Mouse (Mus musculus) liver, embryonic 12.5 days (tissue): ENCODE results near the gene Tex19.1. TPM values are rescaled to one million over a fixed set of nuclear protein-coding genes. Genes with fewer than 3 reads are reported as not detected.

Experiments used
- ATAC-seq: fragments of 200-750 bp; cut with Nextera tagmentation; 2 replicates; pipeline ENCODE4 v1.8.0; 2017; ENCODE audit warnings: moderate number of reproducible peaks, mild to moderate bottlenecking, moderate library complexity
- H3K27ac ChIP-seq: fragments of 300-500 bp; sonication (generic); 2 replicates; pipeline ENCODE4 v1.5.1; 2016; ENCODE audit warnings: mild to moderate bottlenecking
- H3K27me3 ChIP-seq: fragments of 300-500 bp; sonication (generic); replicated peaks from 2 replicates; pipeline ENCODE4 v1.6.1; 2016; ENCODE audit warnings: mild to moderate bottlenecking, moderate library complexity
- H3K36me3 ChIP-seq: fragments of 300-500 bp; sonication (generic); 2 replicates; pipeline ENCODE4 v1.6.1; 2016; ENCODE audit warnings: mild to moderate bottlenecking, moderate library complexity
- H3K4me1 ChIP-seq: fragments of 300-500 bp; sonication (generic); 2 replicates; pipeline ENCODE4 v1.6.1; 2016
- H3K4me2 ChIP-seq: fragments of 300-500 bp; sonication (generic); 2 replicates; pipeline ENCODE4 v1.6.1; 2016; ENCODE audit warnings: mild to moderate bottlenecking, moderate library complexity
- H3K4me3 ChIP-seq: fragments of 300-500 bp; sonication (generic); 2 replicates; pipeline ENCODE4 v1.5.1; 2016; ENCODE audit warnings: mild to moderate bottlenecking, moderate library complexity
- H3K9ac ChIP-seq: fragments of 300-500 bp; sonication (generic); 2 replicates; pipeline ENCODE4 v1.6.1; 2016; ENCODE audit warnings: mild to moderate bottlenecking, moderate library complexity
- H3K9me3 ChIP-seq: fragments of 300-500 bp; sonication (generic); replicated peaks from 2 replicates; pipeline ENCODE4 v1.6.1; 2016; ENCODE audit warnings: mild to moderate bottlenecking, moderate library complexity
- WGBS: fragments of 180-500 bp; shearing (Covaris S2); methylation state at CpG from one replicate; pipeline ENCODE4 v1.1.7; 2016; ENCODE audit not compliant: insufficient replicate concordance; 5-methylcytosine and 5-hydroxymethylcytosine counted together
- polyA plus RNA-seq: library from polyadenylated mRNA; unstranded; fragments of >200 nt; fragmentation: Nextera tagmentation; extraction: Ambion mirVana; gene quantifications from 2 replicates; pipeline ENCODE4 v1.2.1, GENCODE M21; 2016

The Tex19.1 gene
- polyA plus RNA-seq, 1 experiment from 2014 or later: 0.44 TPM

DNA sequence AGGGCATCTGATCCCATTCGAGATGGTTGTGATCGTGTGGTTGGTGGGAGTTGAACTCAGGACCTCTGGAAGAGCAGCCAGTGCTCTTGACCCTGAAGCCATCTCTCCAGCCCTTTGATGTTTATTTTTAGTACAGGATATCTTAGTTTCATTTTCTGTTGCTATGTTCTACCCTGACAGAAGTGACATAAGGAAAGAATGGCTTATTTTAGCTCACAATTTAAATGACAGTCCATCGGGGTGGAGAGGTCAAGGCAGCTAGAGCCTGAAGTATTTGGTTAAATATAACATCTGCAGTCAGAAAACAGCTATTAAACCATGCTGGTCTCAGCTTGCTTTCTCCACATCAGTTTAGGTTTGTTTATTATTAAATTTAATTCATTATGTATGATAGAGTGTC is 24.8 kb upstream of the Tex19.1 start:
- Histone ChIP-seq H3K9ac (no peak overlapping the region), H3K4me2 (no peak overlapping the region), H3K9me3 (no peaks in the 10 kb centered on the region), H3K27me3 (no peaks in the 10 kb centered on the region), H3K4me1 (peaks cover 28% of the 10 kb centered on the region), H3K27ac (no peak overlapping the region), H3K36me3 (no peaks in the 10 kb centered on the region), H3K4me3 (no peak overlapping the region)
- WGBS: 61% methylated on average over 3 of the region's 3 CpGs
- no peak for ATAC-seq

- ATAC-seq: peak; percentile 30; the same call in 1 of the 2 replicates
- Histone ChIP-seq H3K27me3 (no peaks in the 10 kb centered on the region), H3K9ac (no peak overlapping the region), H3K4me2 (no peak overlapping the region), H3K4me1 (peaks cover 30% of the 10 kb centered on the region), H3K9me3 (no peaks in the 10 kb centered on the region), H3K36me3 (no peaks in the 10 kb centered on the region), H3K27ac (no peak overlapping the region), H3K4me3 (no peak overlapping the region)
- 8% methylated on average over 2 of the region's 2 CpGs for WGBS
These were observed 23.8 kb upstream of the Tex19.1 start for GRCm38 (mm10) chr11:121122024-121122670.

DNA sequence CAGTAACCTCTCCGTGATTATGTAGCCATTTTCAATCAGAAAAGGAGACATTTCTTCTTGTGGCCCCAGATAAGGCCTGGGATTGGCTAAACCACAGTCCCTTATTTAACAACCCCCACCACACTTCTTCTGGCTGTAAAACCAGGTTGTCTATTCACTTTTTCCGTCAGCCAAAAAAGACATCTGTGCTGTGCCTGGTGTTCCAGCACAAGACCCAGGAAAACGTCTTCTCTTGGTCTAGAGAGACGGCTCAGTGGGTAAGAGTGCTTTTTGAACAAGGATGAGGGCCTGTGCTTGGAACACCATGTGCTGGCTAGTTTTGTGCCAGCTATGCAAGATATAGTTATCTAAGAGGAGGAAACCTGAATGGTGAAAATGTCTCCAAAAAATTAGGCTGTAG is 22.5 kb upstream of the Tex19.1 start:
- peaks cover 30% of the 10 kb centered on the region for H3K4me1 ChIP-seq
- 60% methylated on average over 4 of the region's 4 CpGs for WGBS
- no peak for ATAC-seq
- H3K9me3 ChIP-seq: no peaks in the 10 kb centered on the region
- H3K4me3 ChIP-seq: no peak overlapping the region
- H3K4me2 ChIP-seq: no peak overlapping the region
- H3K9ac ChIP-seq: no peak overlapping the region
- H3K27me3 ChIP-seq: 0 out of 2 replicates have a peak, but pooled peaks cover 2% of the 10 kb centered on the region
- H3K27ac ChIP-seq: no peak overlapping the region
- H3K36me3 ChIP-seq: no peaks in the 10 kb centered on the region

- Histone ChIP-seq H3K4me2 (0 out of 2 replicates have a peak overlapping the region, but pooled peaks have one; percentile 13), H3K27me3 (peaks cover 2% of the 10 kb centered on the region; the same call in 1 of the 2 replicates), H3K27ac (no peak overlapping the region), H3K9ac (no peak overlapping the region), H3K36me3 (no peaks in the 10 kb centered on the region), H3K9me3 (no peaks in the 10 kb centered on the region), H3K4me1 (peaks cover 30% of the 10 kb centered on the region), H3K4me3 (no peak overlapping the region)
- no peak for ATAC-seq
- 25% methylated on average over 3 of the region's 3 CpGs for WGBS
These were observed 20.3 kb upstream of the Tex19.1 start for GRCm38 (mm10) chr11:121125522-121126172.

DNA sequence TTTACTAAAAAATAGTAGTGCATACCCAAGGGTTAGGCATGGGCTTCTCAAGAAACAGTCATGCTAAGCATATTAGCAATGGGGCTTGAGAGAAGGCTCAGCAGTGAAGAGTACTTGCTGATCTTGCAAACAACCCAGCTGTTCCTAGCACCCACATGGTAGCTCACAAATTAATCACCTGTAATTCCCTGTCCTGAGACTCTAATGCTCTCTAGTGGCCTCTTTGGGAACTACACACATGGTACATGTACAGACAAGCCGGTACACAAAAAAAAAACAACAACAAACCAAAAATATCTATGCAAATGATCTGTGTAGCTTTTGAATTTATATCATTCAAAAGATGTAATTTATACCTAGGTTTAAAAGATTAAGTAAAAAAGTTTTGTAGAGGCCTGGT is 19.5 kb upstream of the Tex19.1 start:
- Histone ChIP-seq H3K9ac (no peak overlapping the region), H3K27ac (no peak overlapping the region), H3K9me3 (no peaks in the 10 kb centered on the region), H3K4me3 (no peak overlapping the region), H3K4me2 (no peak overlapping the region), H3K4me1 (peaks cover 25% of the 10 kb centered on the region), H3K36me3 (no peaks in the 10 kb centered on the region), H3K27me3 (peaks cover 2% of the 10 kb centered on the region; the same call in 1 of the 2 replicates)
- 57% methylated on average over 1 of the region's 1 CpGs for WGBS
- ATAC-seq: no peak

- Histone ChIP-seq H3K4me3 (no peak overlapping the region), H3K27ac (no peak overlapping the region), H3K4me2 (no peak overlapping the region), H3K9me3 (no peaks in the 10 kb centered on the region), H3K9ac (no peak overlapping the region), H3K36me3 (no peaks in the 10 kb centered on the region), H3K27me3 (peaks cover 2% of the 10 kb centered on the region; the same call in 1 of the 2 replicates), H3K4me1 (peaks cover 14% of the 10 kb centered on the region)
- no peak for ATAC-seq
- WGBS: 65% methylated on average over 3 of the region's 3 CpGs
These were observed 18.5 kb upstream of the Tex19.1 start for GRCm38 (mm10) chr11:121127441-121127840.

DNA sequence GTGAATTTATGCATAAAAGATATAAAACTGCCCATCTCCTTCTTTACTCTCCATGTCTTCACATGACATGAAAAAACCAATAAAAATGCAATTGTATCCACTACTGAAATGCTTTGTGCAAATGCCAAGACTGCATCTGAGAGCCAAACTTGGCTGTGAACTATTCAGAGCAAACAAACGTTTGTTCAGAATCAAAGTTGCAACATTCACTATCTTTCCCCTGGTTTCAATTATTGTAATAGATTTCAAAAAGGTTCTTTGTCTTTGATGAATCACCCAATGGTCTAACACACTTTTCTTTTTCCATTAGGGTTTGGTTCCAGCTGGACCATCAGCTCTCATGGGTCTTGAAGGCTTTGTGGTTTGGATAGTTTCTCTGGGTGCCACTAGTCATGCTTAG is 16.3 kb upstream of the Tex19.1 start:
- no peaks in the 10 kb centered on the region for H3K9me3 ChIP-seq
- H3K27me3 ChIP-seq: peaks cover 2% of the 10 kb centered on the region; the same call in 1 of the 2 replicates
- 60% methylated on average over 1 of the region's 1 CpGs for WGBS

GRCm38 (mm10) chr11:121134600-121134999 is 11.3 kb upstream of the Tex19.1 start:
- Histone ChIP-seq H3K9ac (no peak overlapping the region), H3K27me3 (peaks cover 6% of the 10 kb centered on the region; the same call in 1 of the 2 replicates), H3K36me3 (no peaks in the 10 kb centered on the region), H3K27ac (no peak overlapping the region), H3K4me3 (no peak overlapping the region), H3K4me1 (peaks cover 12% of the 10 kb centered on the region), H3K4me2 (no peak overlapping the region), H3K9me3 (no peaks in the 10 kb centered on the region)
- no peak for ATAC-seq
- 43% methylated on average over 1 of the region's 1 CpGs for WGBS

More for the DNA sequence above, 16.3 kb upstream of the Tex19.1 start:
- Histone ChIP-seq H3K4me1 (peaks cover 10% of the 10 kb centered on the region), H3K9ac (no peak overlapping the region), H3K4me3 (no peak overlapping the region), H3K27ac (no peak overlapping the region), H3K4me2 (no peak overlapping the region), H3K36me3 (no peaks in the 10 kb centered on the region)
- ATAC-seq: no peak

GRCm38 (mm10) chr11:121137682-121138081 is 8.3 kb upstream of the Tex19.1 start:
- no peaks in the 10 kb centered on the region for H3K36me3 ChIP-seq
- no peak overlapping the region for H3K4me3 ChIP-seq
- peaks cover 6% of the 10 kb centered on the region; the same call in 1 of the 2 replicates for H3K27me3 ChIP-seq
- peaks cover 12% of the 10 kb centered on the region for H3K4me1 ChIP-seq
- peak overlapping the region; percentile 11; the same call in 1 of the 2 replicates for H3K27ac ChIP-seq
- ATAC-seq: peak; percentile 42; the same call in 1 of the 2 replicates
- H3K4me2 ChIP-seq: no peak overlapping the region
- H3K9me3 ChIP-seq: no peaks in the 10 kb centered on the region
- no peak overlapping the region for H3K9ac ChIP-seq
- WGBS: 65% methylated on average over 5 of the region's 5 CpGs

DNA sequence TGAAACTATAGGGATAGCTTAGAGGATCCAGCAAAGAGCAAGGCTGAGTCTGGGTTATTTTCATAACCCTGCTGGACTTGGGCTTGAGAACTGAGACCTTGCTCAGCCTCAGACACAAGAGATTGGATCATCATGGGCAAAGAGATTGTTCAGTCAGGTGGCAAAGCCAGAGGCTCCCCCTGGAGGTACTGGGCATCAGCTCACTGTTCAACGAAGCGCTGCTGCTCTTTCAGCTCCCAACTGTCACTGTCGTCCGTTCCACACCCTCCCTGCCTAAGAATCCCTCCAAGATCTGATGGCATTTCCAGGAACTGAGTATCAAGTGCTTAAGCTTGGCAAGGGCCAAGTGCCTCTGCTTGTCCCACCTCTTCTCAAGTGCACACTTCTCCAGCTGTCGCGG is 7.2 kb upstream of the Tex19.1 start:
- no peak overlapping the region for H3K27ac ChIP-seq
- H3K4me2 ChIP-seq: no peak overlapping the region
- no peak overlapping the region for H3K4me3 ChIP-seq
- peaks cover 12% of the 10 kb centered on the region for H3K4me1 ChIP-seq
- no peaks in the 10 kb centered on the region for H3K9me3 ChIP-seq
- no peak overlapping the region for H3K9ac ChIP-seq
- no peaks in the 10 kb centered on the region for H3K36me3 ChIP-seq
- no peak for ATAC-seq
- peaks cover 6% of the 10 kb centered on the region; the same call in 1 of the 2 replicates for H3K27me3 ChIP-seq
- 24% methylated on average over 6 of the region's 6 CpGs for WGBS

DNA sequence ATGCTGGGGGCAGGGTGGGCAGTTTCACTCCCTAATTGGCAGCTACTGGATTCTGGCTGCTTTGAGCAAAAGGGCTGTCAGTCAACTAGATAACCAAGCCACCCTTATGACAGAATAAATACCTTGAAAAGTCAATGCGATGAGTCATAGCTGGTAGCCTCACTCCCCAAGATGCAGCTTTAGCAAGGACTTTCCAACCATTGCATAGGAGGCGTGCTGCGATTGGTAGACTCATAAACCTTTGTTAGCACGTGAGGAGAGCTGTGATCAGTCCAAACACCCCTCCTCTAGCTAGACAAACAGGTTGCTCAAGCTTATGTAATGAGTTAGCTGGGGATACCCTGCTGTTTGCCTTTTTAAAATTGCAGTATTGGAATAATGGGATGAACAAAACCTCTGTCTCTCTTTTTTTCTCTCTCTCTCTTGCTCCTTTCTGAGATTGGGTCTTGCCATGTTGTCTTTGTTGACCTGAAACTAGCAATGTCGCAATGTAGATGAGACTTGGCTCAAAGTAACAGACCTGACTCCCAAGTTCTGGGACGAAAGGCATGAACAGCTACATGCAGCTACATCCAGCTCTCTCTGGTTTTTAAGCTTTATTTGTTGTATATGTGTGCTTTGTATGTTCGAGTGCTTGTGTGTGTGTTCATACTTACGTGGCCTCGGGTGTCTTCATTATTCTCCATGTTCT is 2.5 kb upstream of the Tex19.1 start:
- H3K9me3 ChIP-seq: no peaks in the 10 kb centered on the region
- 64% methylated on average over 9 of the region's 9 CpGs for WGBS
- 0 out of 2 replicates have a peak, but pooled peaks have one; percentile 37 for ATAC-seq
- peaks cover 18% of the 10 kb centered on the region for H3K4me1 ChIP-seq
- H3K36me3 ChIP-seq: no peaks in the 10 kb centered on the region
- no peak overlapping the region for H3K9ac ChIP-seq
- no peak overlapping the region for H3K27ac ChIP-seq
- no peak overlapping the region for H3K4me2 ChIP-seq
- H3K4me3 ChIP-seq: no peak overlapping the region
- H3K27me3 ChIP-seq: no peaks in the 10 kb centered on the region

DNA sequence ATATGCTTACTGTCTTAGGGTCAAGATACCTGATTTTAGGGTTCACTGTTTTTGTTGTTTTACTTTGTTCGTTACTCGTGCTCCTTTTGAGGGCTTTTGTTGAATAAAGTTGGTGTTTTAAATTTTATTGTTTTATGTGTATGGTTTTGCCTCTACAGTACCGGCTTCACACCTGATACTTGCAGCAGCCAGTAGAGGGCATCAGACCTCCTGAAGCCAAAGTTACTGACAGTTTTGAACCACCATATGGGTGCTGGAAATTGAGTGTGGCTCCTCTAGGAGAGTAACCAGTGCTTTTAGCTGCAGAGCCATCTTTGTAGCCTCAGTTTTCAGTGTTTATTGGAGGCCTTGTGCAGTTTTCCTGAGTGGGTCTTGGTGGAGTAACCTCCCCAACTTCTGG is 2.2 kb downstream of the Tex19.1 start:
- Histone ChIP-seq H3K27me3 (peaks cover 5% of the 10 kb centered on the region; the same call in 1 of the 2 replicates), H3K9ac (no peak overlapping the region), H3K36me3 (no peaks in the 10 kb centered on the region), H3K4me1 (peaks cover 9% of the 10 kb centered on the region), H3K4me3 (no peak overlapping the region), H3K4me2 (no peak overlapping the region), H3K27ac (no peak overlapping the region), H3K9me3 (no peaks in the 10 kb centered on the region)
- WGBS: 45% methylated on average over 3 of the region's 3 CpGs
- ATAC-seq: no peak
